Mouse (Mus musculus): ENCODE data around the gene Entr1.
"Not testable (repeated sequence)": the region's sequence is repeated elsewhere in the genome, so short reads cannot be mapped to it uniquely, and the experiment has no call there.

Entr1 gene

DNA sequence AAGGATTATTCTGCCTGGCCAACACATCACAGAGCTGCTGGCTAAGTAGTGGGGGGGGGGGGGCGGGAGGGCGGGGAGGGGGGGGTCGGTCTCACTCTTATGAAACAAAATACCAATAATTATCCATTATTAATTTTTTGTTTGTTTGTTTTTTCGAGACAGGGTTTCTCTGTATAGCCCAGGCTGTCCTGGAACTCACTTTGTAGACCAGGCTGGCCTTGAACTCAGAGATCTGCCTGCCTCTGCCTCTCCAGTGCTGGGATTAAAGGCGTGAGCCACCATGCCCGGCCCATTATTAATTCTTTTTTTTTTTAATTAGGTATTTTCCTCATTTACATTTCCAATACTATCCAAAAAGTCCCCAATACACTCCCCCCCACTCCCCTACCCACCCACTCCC lies 8.2 kb downstream of the Entr1 start:
- DNase-seq: not testable (repeated sequence)

- peak; percentile 85 for DNase-seq
These were observed 8.9 kb downstream of the Entr1 start, which contains the start of gene Snapc4 for GRCm38 (mm10) chr2:26380131-26380771. TSS of gene Snapc4 (minus strand) at chr2:26380653.

- DNase-seq: no peak
These were observed 16.7 kb downstream of the Entr1 start for GRCm38 (mm10) chr2:26372396-26372795.

DNA sequence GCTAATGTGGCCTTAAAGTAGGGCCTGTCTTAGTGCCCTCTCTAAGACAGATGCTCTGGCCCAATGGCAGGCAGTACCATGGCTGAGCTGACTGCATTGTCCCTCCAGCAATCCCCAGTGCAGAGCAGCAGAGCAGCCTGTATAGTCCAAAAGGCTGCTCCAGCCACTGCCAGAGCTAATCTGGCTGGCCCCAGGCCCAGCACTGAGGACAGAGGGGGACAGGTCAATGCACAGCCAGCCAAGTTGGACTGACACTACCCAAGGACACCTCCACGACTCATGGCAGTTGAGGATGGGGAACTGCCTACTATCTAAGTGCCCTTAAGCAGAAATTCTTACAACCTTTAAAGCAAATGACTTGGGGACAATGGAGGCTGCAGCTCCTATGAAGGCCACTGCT lies 20.5 kb downstream of the Entr1 start:
- DNase-seq: no peak

- DNase-seq: no peak
These were observed 21.2 kb downstream of the Entr1 start for GRCm38 (mm10) chr2:26367911-26368310.

DNA sequence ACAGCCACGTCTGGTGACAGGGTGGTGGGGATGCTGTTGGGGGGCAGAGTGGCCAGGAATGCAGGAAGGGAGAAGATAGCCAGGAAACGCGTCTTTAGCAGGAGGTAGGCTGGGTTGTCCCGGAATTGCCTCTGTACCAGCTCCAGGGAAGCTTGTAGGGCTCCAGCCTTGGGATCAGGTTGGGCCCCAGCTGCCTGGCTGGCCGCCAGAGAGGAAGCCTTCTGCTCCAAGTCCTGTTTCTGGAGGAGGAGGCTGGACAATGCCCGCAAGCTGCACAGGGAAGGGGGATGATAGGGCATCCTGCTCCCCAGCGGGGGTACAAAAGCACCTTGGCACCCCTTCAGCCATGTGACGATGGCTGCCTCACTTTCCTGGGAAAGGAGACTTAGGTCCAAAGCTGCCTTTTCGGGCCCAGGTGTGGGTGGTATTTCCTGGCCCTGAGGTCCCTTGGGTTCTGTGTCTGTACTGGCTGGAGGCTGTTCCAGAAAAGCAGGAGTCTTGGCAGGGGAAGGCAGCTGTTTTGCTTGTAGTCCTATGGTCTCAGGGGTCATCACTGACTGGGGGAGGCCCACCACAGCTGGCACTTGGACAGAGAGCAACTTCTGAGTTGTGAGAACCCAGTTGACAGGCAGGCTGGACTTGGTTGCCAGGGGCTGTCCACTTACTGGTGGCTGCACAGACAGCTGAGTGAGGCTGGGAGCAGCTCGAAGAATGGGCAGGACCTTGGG lies 24.2 kb downstream of the Entr1 start:
- no peak for DNase-seq

- DNase-seq: no peak
These were observed 25.6 kb downstream of the Entr1 start for GRCm38 (mm10) chr2:26363481-26363880.

- DNase-seq: no peak
These were observed 26.1 kb downstream of the Entr1 start for GRCm38 (mm10) chr2:26362991-26363390.

- no peak for DNase-seq
These were observed 28.3 kb downstream of the Entr1 start, which contains the start of gene Card9 for GRCm38 (mm10) chr2:26360772-26361171. TSS of gene Card9 (minus strand) at chr2:26360918.

- DNase-seq: no peak
These were observed 29.1 kb downstream of the Entr1 start for GRCm38 (mm10) chr2:26359983-26360382.

- DNase-seq: no peak
These were observed 30.3 kb downstream of the Entr1 start for GRCm38 (mm10) chr2:26358667-26359320.

GRCm38 (mm10) chr2:26357484-26357883 lies 31.6 kb downstream of the Entr1 start:
- DNase-seq: no peak

- DNase-seq: peak; percentile 55
These were observed 32.4 kb downstream of the Entr1 start for GRCm38 (mm10) chr2:26356678-26357077.

- DNase-seq: peak; percentile 30
These were observed 32.9 kb downstream of the Entr1 start for GRCm38 (mm10) chr2:26356231-26356630.

- no peak for DNase-seq
These were observed 34.7 kb downstream of the Entr1 start for GRCm38 (mm10) chr2:26354401-26354800.

- DNase-seq: no peak
These were observed 35.8 kb downstream of the Entr1 start for GRCm38 (mm10) chr2:26353066-26353980.

DNA sequence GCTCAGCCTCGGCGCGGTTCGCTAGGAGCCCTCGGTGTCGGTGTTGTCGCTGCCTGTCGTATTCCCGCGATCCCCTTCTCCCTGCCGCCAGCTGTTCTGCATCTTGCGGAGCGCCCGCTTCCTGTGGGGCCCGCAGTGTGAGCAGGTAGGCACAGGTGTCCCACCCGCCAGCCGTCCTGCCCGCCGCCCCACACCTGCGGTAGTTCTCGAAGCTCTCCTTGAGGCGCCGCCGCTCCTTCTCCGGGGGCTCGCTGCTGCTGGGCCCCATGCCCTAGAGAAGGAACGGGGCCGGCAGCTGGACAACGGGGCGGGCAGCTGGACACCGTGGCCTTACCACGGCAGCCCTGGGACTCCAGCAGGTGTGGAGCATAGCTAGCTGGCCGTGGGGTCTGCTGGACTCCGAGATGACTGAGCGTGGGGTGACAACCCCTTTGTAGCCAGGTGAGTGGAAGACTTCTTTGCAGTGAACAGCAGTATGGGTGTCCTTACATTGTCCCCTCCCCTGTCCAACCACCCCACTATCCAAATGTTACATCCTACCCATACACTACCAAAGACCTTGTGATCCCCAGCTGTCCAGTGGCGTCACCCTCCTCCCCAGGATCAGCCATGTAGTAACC lies 36.7 kb downstream of the Entr1 start:
- DNase-seq: peak; percentile 80

- peak; percentile 95 for DNase-seq
These were observed 37.5 kb downstream of the Entr1 start, which contains the start of gene Dnlz for GRCm38 (mm10) chr2:26351358-26352290. TSS of gene Dnlz (minus strand) at chr2:26352110.

GRCm38 (mm10) chr2:26348241-26348640 lies 40.9 kb downstream of the Entr1 start:
- no peak for DNase-seq

DNA sequence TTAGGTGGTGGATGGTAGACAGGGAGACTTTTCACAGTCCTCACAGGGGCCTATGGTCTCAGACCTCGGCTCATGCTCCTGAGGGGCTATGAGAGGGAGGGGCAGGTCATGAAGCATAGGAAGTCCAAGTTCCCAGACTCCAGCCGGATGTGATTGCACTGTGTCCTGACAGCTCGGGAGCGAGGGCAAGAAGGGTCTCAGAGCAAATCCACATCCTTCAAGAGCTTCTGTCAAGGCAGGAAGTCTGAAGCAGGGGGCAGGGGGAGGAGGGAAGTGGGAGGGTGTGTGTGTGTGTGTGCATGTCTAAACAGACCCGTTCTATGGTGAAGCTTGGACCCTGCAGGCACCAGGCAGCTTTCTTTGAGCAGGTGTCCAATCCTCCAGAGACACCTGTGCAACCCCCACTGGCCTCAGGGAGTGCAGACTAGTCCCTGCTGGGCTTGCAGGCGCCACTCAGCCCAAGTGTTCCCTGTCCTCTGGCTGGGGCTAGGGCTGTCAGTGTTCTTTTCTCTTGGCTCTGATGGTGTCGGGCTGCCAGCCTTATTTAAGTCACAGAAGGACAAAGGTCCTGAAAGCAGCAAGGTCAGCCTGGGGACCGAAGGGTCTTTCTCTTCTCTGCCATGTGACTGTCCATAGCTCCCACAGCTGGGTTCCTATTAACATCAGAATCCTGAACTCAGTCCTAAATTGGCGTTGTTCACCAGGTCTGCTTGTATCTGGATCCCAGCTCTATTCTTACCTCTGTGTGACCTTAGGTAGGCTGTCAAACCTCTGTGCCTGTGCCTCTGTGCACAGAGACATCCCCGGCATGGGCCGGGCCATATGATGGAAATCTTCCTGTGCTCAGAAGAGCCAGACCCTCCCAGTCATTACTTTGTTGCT lies 46.3 kb downstream of the Entr1 start:
- no peak for DNase-seq
